Comparison of ENCODE assay signal across 8 mouse cellular contexts in genomic region chr14:103469464-103470015, GRCm38 (mm10). TPM values are rescaled to one million over a fixed set of nuclear protein-coding genes. Genes with fewer than 3 reads are reported as not detected.
DNase-seq lines count a peak whose midpoint lies in the region; ATAC-seq and TF ChIP-seq lines count a peak whose summit lies in the region.

No protein-coding gene starts in this region.

- peak; percentile 90 for DNase-seq in 3T3-L1 (ENCODE audit: low read depth, low spot score)
- peak; percentile 63 for DNase-seq in ES-E14 (ENCODE audit: low read depth, low spot score)
- DNase-seq in cerebellum, adult 9-10 months, result peak; percentile 92
- DNase-seq in gastrocnemius, adult 2 months, result peak; percentile 70
- DNase-seq in intestine, embryonic 14.5 days (ENCODE audit: low spot score), result no peak
- DNase-seq in left cerebral cortex, postnatal 25 days (ENCODE audit: low spot score in 2 of 2), result peak; percentile 69 to 92
- DNase-seq in thymus, postnatal 14 days, result peak; percentile 61

- no peaks in the 10 kb centered on the region for H3K27me3 ChIP-seq in intestine, embryonic 14.5 days (replicated peaks; ENCODE audit: control insufficient read depth, insufficient read depth, low read length)
- H3K27me3 ChIP-seq in midbrain, embryonic 16.5 days (ENCODE audit: control insufficient read depth, insufficient read depth, low read depth, low read length), result no peaks in the 10 kb centered on the region

- H3K4me3 ChIP-seq in ES-E14 (ENCODE audit: insufficient read depth in 1 of 2, low read depth in 1 of 2, low read length in 2 of 2, poor library complexity in 1 of 2, severe bottlenecking in 1 of 2), result no peak overlapping the region
- peak overlapping the region; percentile 67 for H3K4me3 ChIP-seq in gastrocnemius, adult 2 months
- H3K4me3 ChIP-seq in intestine, embryonic 14.5 days (ENCODE audit: low read depth, low read length), result no peak overlapping the region
- H3K4me3 ChIP-seq in midbrain, embryonic 16.5 days (ENCODE audit: low read depth, low read length), result no peak overlapping the region

- H3K9me3 ChIP-seq in ES-E14 (ENCODE audit: control insufficient read depth, insufficient read depth, low read depth, low read length), result no peaks in the 10 kb centered on the region
- H3K9me3 ChIP-seq in intestine, embryonic 14.5 days (ENCODE audit: control insufficient read depth, low read length), result no peaks in the 10 kb centered on the region
- no peaks in the 10 kb centered on the region for H3K9me3 ChIP-seq in midbrain, embryonic 16.5 days (replicated peaks; ENCODE audit: control insufficient read depth, low read length, poor library complexity, severe bottlenecking)

- TF ChIP-seq CTCF in gastrocnemius, adult 2 months (IDR thresholded peaks at IDR 0.05), result peak; percentile 88

- H3K4me2 ChIP-seq in intestine, embryonic 14.5 days (ENCODE audit: low read length), result peak overlapping the region; percentile 41
- H3K4me2 ChIP-seq in midbrain, embryonic 16.5 days (ENCODE audit: low read length), result peak overlapping the region; percentile 44

- H3K36me3 ChIP-seq in ES-E14 (ENCODE audit: control insufficient read depth, insufficient read depth, low read length, poor library complexity, severe bottlenecking), result no peaks in the 10 kb centered on the region
- H3K36me3 ChIP-seq in intestine, embryonic 14.5 days (ENCODE audit: control insufficient read depth, insufficient read depth, low read length), result no peaks in the 10 kb centered on the region
- no peaks in the 10 kb centered on the region for H3K36me3 ChIP-seq in midbrain, embryonic 16.5 days (ENCODE audit: control insufficient read depth, insufficient read depth, low read length)

- 40% methylated on average over 12 of the region's 12 CpGs for WGBS in intestine, embryonic 14.5 days
- WGBS in midbrain, embryonic 16.5 days, result 56% methylated on average over 12 of the region's 12 CpGs

- peak overlapping the region; percentile 43; the same call in 1 of the 2 replicates for H3K27ac ChIP-seq in ES-E14 (ENCODE audit: insufficient read depth, low read depth, low read length, poor library complexity, severe bottlenecking)
- peak overlapping the region; percentile 91 for H3K27ac ChIP-seq in gastrocnemius, adult 2 months
- H3K27ac ChIP-seq in intestine, embryonic 14.5 days (ENCODE audit: low read depth), result no peak overlapping the region
- no peak overlapping the region for H3K27ac ChIP-seq in midbrain, embryonic 16.5 days (ENCODE audit: low read length)

- in situ Hi-C loops in ES-E14 (cut with MboI; ENCODE audit: low sequenced_read_pairs in 2 of 2, unreplicated experiment in 2 of 2), result no loop called here

- 0 out of 2 replicates have a peak, but pooled peaks have one; percentile 32 for ATAC-seq in intestine, embryonic 14.5 days (replicated peaks; ENCODE audit: low FRiP score, low TSS enrichment, low read depth)
- peak; percentile 87 for ATAC-seq in midbrain, embryonic 16.5 days

- no peak overlapping the region for H3K9ac ChIP-seq in ES-E14 (ENCODE audit: insufficient read depth, low read depth, low read length, poor library complexity, severe bottlenecking)
- 0 out of 2 replicates have a peak overlapping the region, but pooled peaks have one; percentile 29 for H3K9ac ChIP-seq in intestine, embryonic 14.5 days (ENCODE audit: low read length)
- 0 out of 2 replicates have a peak overlapping the region, but pooled peaks have one; percentile 20 for H3K9ac ChIP-seq in midbrain, embryonic 16.5 days (ENCODE audit: low read depth, low read length)

- intact Hi-C loops in gastrocnemius, adult 2 months (cut with DNase I), result loop anchor here (2.0 to 5.0 kb wide), 2 partner anchors 121 to 197 kb away; no protein-coding TSS in a partner anchor
- intact Hi-C loops in left cerebral cortex, postnatal 25 days (cut with DNase I), result loop anchor here (1.0 to 10.0 kb wide), 3 partner anchors 120 to 395 kb away; partner anchors contain the start of gene Cln5

- peaks cover 3 to 4% of the 10 kb centered on the region in 2 experiments; a peak in 2 of 4 replicates for H3K4me1 ChIP-seq in ES-E14 (ENCODE audit: control insufficient read depth in 2 of 2, insufficient read depth in 2 of 2, low read length in 2 of 2, poor library complexity in 1 of 2)
- H3K4me1 ChIP-seq in intestine, embryonic 14.5 days (replicated peaks; ENCODE audit: control insufficient read depth, insufficient read depth, low read length), result peaks cover 4% of the 10 kb centered on the region; the same call in 1 of the 2 replicates
- H3K4me1 ChIP-seq in midbrain, embryonic 16.5 days (ENCODE audit: control insufficient read depth, insufficient read depth, low read length), result peaks cover 2% of the 10 kb centered on the region

TF ChIP-seq in ES-E14, 5 proteins besides CTCF, POLR2A, EP300 and RAD21:
- no peak for TF ChIP-seq CHD2 (IDR thresholded peaks at IDR 0.05; ENCODE audit: low read depth, low read length)
- TF ChIP-seq ZC3H11A (IDR thresholded peaks at IDR 0.05; ENCODE audit: borderline replicate concordance, low read depth, low read length), result peak; percentile 38; the same call in 1 of the 2 replicates
TF ChIP-seq in ES-E14: peak in this region for 1.

RNA-seq across cellular contexts. Expression of gene Scel, which starts 43.6 kb away (rescaled TPM):
- 0.49 and 0.95 TPM in 2 replicates for total RNA-seq in ES-E14 (2012; rRNA removed)
- under 1 TPM; 0.10 to 0.20 TPM for total RNA-seq in gastrocnemius, adult 2 months (2021)
- 0.84 and 1.7 TPM in 2 replicates for polyA plus RNA-seq in intestine, embryonic 14.5 days (2014; fragmentation: Nextera tagmentation; extraction: Ambion mirVana)
- total RNA-seq in left cerebral cortex, postnatal 25 days (2021), result 1 to 10 TPM; 1.1 to 1.4 TPM
- polyA plus RNA-seq in midbrain, embryonic 16.5 days (2015; fragmentation: Nextera tagmentation; extraction: Ambion mirVana), result 0.16 and 0.34 TPM in 2 replicates

Comparison
In these comparisons a context has a peak if more than half of its experiments do, and no peak if none do; other contexts are left out.
1. H3K27ac ChIP-seq: peak in ES-E14 (single experiment) and gastrocnemius, adult 2 months (single experiment); none in intestine, embryonic 14.5 days (single experiment) and midbrain, embryonic 16.5 days (single experiment).